Mouse (Mus musculus): ENCODE measurements around the gene Ppp4r2.
"Not testable (repeated sequence)": the region's sequence is repeated elsewhere in the genome, so short reads cannot be mapped to it uniquely, and the experiment has no call there.

The Ppp4r2 gene

GRCm38 (mm10) chr6:100831188-100831587 is 2.2 kb upstream of the Ppp4r2 start:
- DNase-seq (ENCODE audit: extremely low spot score), result no peak

- DNase-seq (ENCODE audit: extremely low spot score), result no peak
These were observed 1.7 kb upstream of the Ppp4r2 start for GRCm38 (mm10) chr6:100831751-100832150.

GRCm38 (mm10) chr6:100833811-100834481 is 524 bp downstream of the Ppp4r2 start:
- peak; percentile 71 for DNase-seq (ENCODE audit: extremely low spot score)

GRCm38 (mm10) chr6:100834489-100835160 is 1.2 kb downstream of the Ppp4r2 start:
- no peak for DNase-seq (ENCODE audit: extremely low spot score)

- no peak for DNase-seq (ENCODE audit: extremely low spot score)
These were observed 11.6 kb downstream of the Ppp4r2 start for GRCm38 (mm10) chr6:100845058-100845457.

GRCm38 (mm10) chr6:100847264-100847663 is 13.8 kb downstream of the Ppp4r2 start:
- DNase-seq (ENCODE audit: extremely low spot score), result no peak

- no peak for DNase-seq (ENCODE audit: extremely low spot score)
These were observed 15.4 kb downstream of the Ppp4r2 start for GRCm38 (mm10) chr6:100848682-100849375.

GRCm38 (mm10) chr6:100850671-100851081 is 17.3 kb downstream of the Ppp4r2 start:
- no peak for DNase-seq (ENCODE audit: extremely low spot score)

- no peak for DNase-seq (ENCODE audit: extremely low spot score)
These were observed 17.7 kb downstream of the Ppp4r2 start for GRCm38 (mm10) chr6:100851083-100851482.

GRCm38 (mm10) chr6:100865321-100865720 is 31.9 kb downstream of the Ppp4r2 start:
- DNase-seq (ENCODE audit: extremely low spot score), result no peak

- DNase-seq (ENCODE audit: extremely low spot score), result not testable (repeated sequence)
These were observed 32.4 kb downstream of the Ppp4r2 start for GRCm38 (mm10) chr6:100865788-100866187.

- not testable (repeated sequence) for DNase-seq (ENCODE audit: extremely low spot score)
These were observed 32.8 kb downstream of the Ppp4r2 start for GRCm38 (mm10) chr6:100866246-100866645.

- DNase-seq (ENCODE audit: extremely low spot score), result no peak
These were observed 35.4 kb downstream of the Ppp4r2 start for GRCm38 (mm10) chr6:100868863-100869262.

- no peak for DNase-seq (ENCODE audit: extremely low spot score)
These were observed 36.5 kb downstream of the Ppp4r2 start for GRCm38 (mm10) chr6:100869909-100870308.

- DNase-seq (ENCODE audit: extremely low spot score), result no peak
These were observed 39.8 kb downstream of the Ppp4r2 start for GRCm38 (mm10) chr6:100873191-100873590.

GRCm38 (mm10) chr6:100875862-100876623 is 42.6 kb downstream of the Ppp4r2 start:
- DNase-seq (ENCODE audit: extremely low spot score), result peak; percentile 69

GRCm38 (mm10) chr6:100876624-100877017 is 43.2 kb downstream of the Ppp4r2 start:
- DNase-seq (ENCODE audit: extremely low spot score), result no peak

- no peak for DNase-seq (ENCODE audit: extremely low spot score)
These were observed 45.1 kb downstream of the Ppp4r2 start for GRCm38 (mm10) chr6:100878546-100878945.

GRCm38 (mm10) chr6:100879607-100880006 is 46.2 kb downstream of the Ppp4r2 start:
- DNase-seq (ENCODE audit: extremely low spot score), result no peak

- no peak for DNase-seq (ENCODE audit: extremely low spot score)
These were observed 48.2 kb downstream of the Ppp4r2 start for GRCm38 (mm10) chr6:100881657-100882056.

- DNase-seq (ENCODE audit: extremely low spot score), result peak; percentile 85
These were observed 49.2 kb downstream of the Ppp4r2 start for GRCm38 (mm10) chr6:100882381-100883213.
